Mouse (Mus musculus) liver, postnatal 0 days (tissue): Measurements from ENCODE around the gene Smyd3. TPM values are rescaled to one million over a fixed set of nuclear protein-coding genes. Genes with fewer than 3 reads are reported as not detected.
A peak's percentile ranks its signal among the peaks of the same experiment; 100 is the strongest.

Experiments used
- ATAC-seq: fragments of 200-750 bp; cut with Nextera tagmentation; 2 replicates; pipeline ENCODE4 v1.8.0; 2017; ENCODE audit warnings: mild to moderate bottlenecking, moderate library complexity
- DNase-seq: peaks from one replicate; pipeline ENCODE4 v3.0.0-alpha.2; 2016
- H3K27ac ChIP-seq: fragments of 300-500 bp; sonication (generic); 2 replicates; pipeline ENCODE4 v1.5.1; 2014; ENCODE audit warnings: antibody characterized with exemption, moderate library complexity, mild to moderate bottlenecking, low read depth
- H3K27me3 ChIP-seq: fragments of 300-500 bp; sonication (generic); 2 replicates; pipeline ENCODE4 v1.6.1; 2014; ENCODE audit warnings: low read length, control low read depth, mixed read lengths; ENCODE audit not compliant: insufficient read depth
- H3K36me3 ChIP-seq: fragments of 300-500 bp; sonication (generic); replicated peaks from 2 replicates; pipeline ENCODE4 v1.6.1; 2014; ENCODE audit warnings: mild to moderate bottlenecking, control low read depth, low read length, moderate library complexity, mixed read lengths; ENCODE audit not compliant: insufficient read depth
- H3K4me1 ChIP-seq: fragments of 300-500 bp; sonication (generic); 2 replicates; pipeline ENCODE4 v1.6.1; 2014; ENCODE audit warnings: antibody characterized with exemption, mild to moderate bottlenecking, control low read depth; ENCODE audit not compliant: insufficient read depth
- H3K4me2 ChIP-seq: fragments of 300-500 bp; sonication (generic); 2 replicates; pipeline ENCODE4 v1.6.1; 2014; ENCODE audit warnings: low read depth, mild to moderate bottlenecking, low read length, moderate library complexity, mixed read lengths
- H3K4me3 ChIP-seq: fragments of 300-500 bp; sonication (generic); 2 replicates; pipeline ENCODE4 v1.5.1; 2014; ENCODE audit warnings: low read depth, low read length
- H3K9ac ChIP-seq: fragments of 300-500 bp; sonication (generic); replicated peaks from 2 replicates; pipeline ENCODE4 v1.6.1; 2014; ENCODE audit warnings: mild to moderate bottlenecking, moderate library complexity
- H3K9me3 ChIP-seq: fragments of 300-500 bp; sonication (generic); 2 replicates; pipeline ENCODE4 v1.6.1; 2016; ENCODE audit warnings: mild to moderate bottlenecking, control low read depth, low read length, mixed read lengths
- CTCF ChIP-seq: sonication (generic); IDR thresholded peaks from 2 replicates; pipeline ENCODE4 v1.5.1; 2016; ENCODE audit warnings: antibody characterized with exemption, low read depth
- EP300 ChIP-seq: IDR thresholded peaks from 2 replicates; pipeline ENCODE4 v1.6.1; 2016; ENCODE audit warnings: antibody characterized with exemption, low read depth, mild to moderate bottlenecking
- WGBS: fragments of 180-500 bp; shearing (Covaris S2); extraction: QIAGEN DNeasy Blood & Tissue Kit; methylation state at CpG from one replicate; pipeline ENCODE4 v1.1.7; 2014; ENCODE audit not compliant: insufficient replicate concordance; 5-methylcytosine and 5-hydroxymethylcytosine counted together
- polyA plus RNA-seq: library from polyadenylated mRNA; unstranded; fragments of >200 nt; fragmentation: Nextera tagmentation; extraction: Ambion mirVana; gene quantifications from 2 replicates; pipeline ENCODE4 v1.2.1, GENCODE M21; 2015

Smyd3 gene
- polyA plus RNA-seq, 1 experiment from 2014 or later, result 5.1 TPM

DNA sequence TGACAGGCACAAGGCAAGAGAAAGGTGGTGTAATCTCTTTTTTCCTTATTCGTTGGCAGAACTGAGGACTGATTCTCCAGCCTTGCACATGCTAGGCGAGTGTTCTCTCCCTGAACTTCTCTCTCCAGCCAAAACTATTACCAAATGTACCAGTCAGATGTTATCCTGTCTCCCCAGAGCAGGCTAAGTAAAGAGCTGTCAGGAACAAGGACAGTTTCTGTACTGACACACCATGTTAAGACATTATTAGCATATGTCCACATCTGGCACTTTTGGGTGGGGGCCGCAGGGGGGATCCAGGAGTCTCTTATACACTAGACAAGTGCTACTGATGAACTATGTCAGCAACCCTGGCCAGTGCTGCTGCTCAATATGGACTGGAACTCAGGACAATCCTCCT, 39.1 kb upstream of the Smyd3 start:
- no peak for TF ChIP-seq CTCF
- TF ChIP-seq EP300, result no peak
- H3K27ac ChIP-seq, result no peak overlapping the region
- WGBS, result 73% methylated on average over 3 of the region's 3 CpGs
- no peaks in the 10 kb centered on the region for H3K9me3 ChIP-seq
- H3K36me3 ChIP-seq, result no peaks in the 10 kb centered on the region
- ATAC-seq (no peak), DNase-seq (no peak)
- no peak overlapping the region for H3K4me3 ChIP-seq
- H3K9ac ChIP-seq, result no peak overlapping the region
- H3K27me3 ChIP-seq, result no peaks in the 10 kb centered on the region
- no peak overlapping the region for H3K4me2 ChIP-seq
- peaks cover 27% of the 10 kb centered on the region for H3K4me1 ChIP-seq

DNA sequence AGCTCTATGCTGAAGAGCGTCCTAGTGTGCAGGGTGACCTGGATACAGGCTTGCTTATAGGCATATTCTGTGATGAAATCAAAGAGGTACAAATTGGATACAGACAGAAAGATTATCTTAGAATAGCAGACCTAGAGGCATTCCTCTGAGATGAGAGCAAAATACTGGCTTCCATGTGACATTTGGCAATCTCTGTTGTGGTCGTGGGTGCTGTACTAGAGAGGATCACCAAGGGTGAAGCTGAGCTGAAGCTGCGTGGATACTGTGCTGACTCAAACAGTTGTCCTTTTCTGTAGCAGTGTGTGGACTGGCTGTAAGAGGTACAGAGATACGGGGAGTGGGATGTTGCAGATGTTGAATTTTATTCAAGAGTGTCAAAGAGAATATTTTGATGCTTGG, 36.1 kb upstream of the Smyd3 start:
- H3K4me1 ChIP-seq, result peaks cover 41% of the 10 kb centered on the region
- peaks cover 2% of the 10 kb centered on the region; the same call in 1 of the 2 replicates for H3K36me3 ChIP-seq
- TF ChIP-seq CTCF, result no peak
- no peak overlapping the region for H3K4me2 ChIP-seq
- H3K27me3 ChIP-seq, result no peaks in the 10 kb centered on the region
- 63% methylated on average over 4 of the region's 4 CpGs for WGBS
- ATAC-seq (peak; percentile 32; the same call in 1 of the 2 replicates), DNase-seq (no peak)
- no peaks in the 10 kb centered on the region for H3K9me3 ChIP-seq
- peak overlapping the region; percentile 73; the same call in 1 of the 2 replicates for H3K27ac ChIP-seq
- H3K4me3 ChIP-seq, result no peak overlapping the region
- 0 out of 2 replicates have a peak overlapping the region, but pooled peaks have one; percentile 9 for H3K9ac ChIP-seq

DNA sequence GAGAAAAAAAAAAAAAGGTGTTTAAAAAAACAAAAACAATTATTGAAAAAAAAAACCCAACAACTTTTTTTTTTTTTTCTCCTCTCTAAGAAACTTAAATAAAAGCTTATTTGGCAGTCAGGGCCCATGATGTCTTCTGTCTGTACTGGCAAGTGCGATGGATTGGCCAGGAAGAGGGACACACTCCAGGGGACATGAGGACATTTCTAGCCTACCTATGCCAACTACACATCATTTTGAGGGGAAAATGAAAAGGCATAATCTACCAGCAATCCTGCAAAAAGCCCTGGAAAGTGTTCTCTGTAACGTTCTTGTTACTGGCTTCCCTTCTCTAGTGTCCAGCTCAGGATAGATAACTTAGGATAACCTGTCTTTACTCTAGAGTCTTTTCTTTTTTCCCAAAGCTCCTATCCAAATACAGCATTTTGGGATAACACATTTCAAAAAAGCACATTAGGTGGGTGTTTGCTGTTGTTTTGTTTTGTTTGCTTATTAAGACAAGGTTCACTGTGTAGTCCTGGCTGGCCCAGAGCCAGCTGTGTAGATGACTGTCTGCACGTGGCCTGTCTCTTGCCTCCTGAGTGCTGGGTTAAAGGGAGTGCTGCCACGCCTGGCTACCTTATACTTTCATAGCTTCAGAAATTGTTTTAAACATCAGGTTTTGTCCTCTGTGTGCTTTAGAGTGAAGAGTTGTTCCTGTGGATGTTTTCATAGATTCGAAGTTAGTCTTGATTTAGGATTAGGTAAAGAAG, 35.5 kb upstream of the Smyd3 start:
- 56% methylated on average over 5 of the region's 5 CpGs for WGBS
- Histone ChIP-seq H3K27ac (peak overlapping the region; percentile 73; the same call in 1 of the 2 replicates), H3K36me3 (peaks cover 2% of the 10 kb centered on the region; the same call in 1 of the 2 replicates), H3K4me1 (peaks cover 43% of the 10 kb centered on the region), H3K27me3 (no peaks in the 10 kb centered on the region), H3K9me3 (no peaks in the 10 kb centered on the region), H3K9ac (0 out of 2 replicates have a peak overlapping the region, but pooled peaks have one; percentile 9), H3K4me2 (no peak overlapping the region), H3K4me3 (no peak overlapping the region)
- peak; percentile 64 for DNase-seq
- peak; percentile 69 for ATAC-seq
- TF ChIP-seq EP300 (no peak), CTCF (no peak)

DNA sequence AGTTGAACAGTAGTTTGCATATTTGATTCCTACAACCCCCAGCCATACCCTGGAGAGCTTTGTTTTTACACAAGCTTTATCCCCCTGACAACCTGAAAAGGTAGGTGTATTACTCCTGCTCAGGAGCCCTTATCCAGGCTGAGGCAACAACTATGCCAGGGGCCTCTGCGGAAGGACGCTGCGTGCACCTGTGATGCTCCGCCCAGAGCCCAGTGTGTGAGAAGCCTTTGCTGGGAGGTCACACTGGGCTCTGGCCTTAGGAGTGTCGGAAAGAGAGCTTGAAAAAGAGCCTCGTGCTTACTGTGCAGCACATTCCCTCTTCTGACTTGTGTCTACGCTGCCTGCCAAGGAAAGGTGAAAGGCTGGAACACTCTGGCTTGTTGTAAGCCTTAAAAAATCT, 34.9 kb upstream of the Smyd3 start:
- peaks cover 45% of the 10 kb centered on the region for H3K4me1 ChIP-seq
- ATAC-seq (0 out of 2 replicates have a peak, but pooled peaks have one; percentile 22), DNase-seq (peak; percentile 33)
- H3K27ac ChIP-seq, result peak overlapping the region; percentile 73
- H3K36me3 ChIP-seq, result peaks cover 2% of the 10 kb centered on the region; the same call in 1 of the 2 replicates
- H3K4me3 ChIP-seq, result no peak overlapping the region
- WGBS, result 58% methylated on average over 7 of the region's 7 CpGs
- no peak for TF ChIP-seq EP300
- no peaks in the 10 kb centered on the region for H3K27me3 ChIP-seq
- no peak overlapping the region for H3K4me2 ChIP-seq
- H3K9ac ChIP-seq, result no peak overlapping the region
- no peaks in the 10 kb centered on the region for H3K9me3 ChIP-seq

DNA sequence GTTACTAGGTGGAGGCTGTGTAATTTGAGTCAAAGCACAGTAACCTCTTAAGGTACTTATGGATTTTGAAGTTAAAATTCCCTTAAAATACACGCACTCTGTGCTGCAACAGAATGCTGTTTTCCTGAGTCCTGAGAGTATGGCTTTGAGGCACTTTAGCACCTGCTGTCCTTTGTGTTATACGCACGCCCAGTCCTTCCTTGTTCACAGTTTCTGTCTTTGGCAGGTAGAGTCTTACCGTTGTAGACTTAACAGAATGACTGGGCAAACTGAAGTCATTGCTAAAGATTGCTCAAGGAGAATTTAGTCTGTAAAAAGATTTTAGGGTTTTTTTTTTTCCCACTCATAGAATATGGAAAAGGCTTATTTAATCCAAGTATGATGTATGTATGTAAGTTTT, 34.1 kb upstream of the Smyd3 start:
- Histone ChIP-seq H3K4me3 (no peak overlapping the region), H3K4me1 (peaks cover 45% of the 10 kb centered on the region), H3K9ac (0 out of 2 replicates have a peak overlapping the region, but pooled peaks have one; percentile 11), H3K4me2 (peak overlapping the region; percentile 47), H3K36me3 (peaks cover 2% of the 10 kb centered on the region; the same call in 1 of the 2 replicates), H3K9me3 (no peaks in the 10 kb centered on the region), H3K27ac (peak overlapping the region; percentile 73), H3K27me3 (no peaks in the 10 kb centered on the region)
- DNase-seq, result no peak
- TF ChIP-seq CTCF (no peak), EP300 (no peak)
- WGBS, result 61% methylated on average over 4 of the region's 4 CpGs
- no peak for ATAC-seq

DNA sequence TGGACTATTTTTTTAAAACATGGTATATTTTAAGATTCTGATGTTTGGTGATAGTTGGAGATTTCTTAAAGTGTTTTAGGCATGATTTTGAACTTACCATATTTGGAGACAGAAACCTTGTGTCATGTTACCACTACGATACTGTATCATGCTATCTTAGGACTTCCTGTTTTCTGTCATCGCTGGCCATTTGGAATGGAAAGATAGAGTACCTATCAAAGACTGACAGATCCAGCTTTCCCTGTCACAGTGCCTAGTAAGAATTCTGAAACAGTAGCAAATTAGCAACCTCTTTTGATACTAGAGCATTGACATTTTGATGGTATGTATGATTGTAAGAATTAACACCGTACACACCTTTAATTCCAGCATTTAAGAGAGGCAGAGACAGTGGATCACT, 33.5 kb upstream of the Smyd3 start:
- WGBS, result 39% methylated on average over 3 of the region's 3 CpGs
- peak; percentile 48 for ATAC-seq
- Histone ChIP-seq H3K4me2 (peak overlapping the region; percentile 47), H3K9me3 (no peaks in the 10 kb centered on the region), H3K27ac (peak overlapping the region; percentile 73; the same call in 1 of the 2 replicates), H3K36me3 (peaks cover 2% of the 10 kb centered on the region; the same call in 1 of the 2 replicates), H3K9ac (no peak overlapping the region), H3K27me3 (no peaks in the 10 kb centered on the region), H3K4me1 (peaks cover 45% of the 10 kb centered on the region), H3K4me3 (no peak overlapping the region)
- no peak for TF ChIP-seq CTCF
- peak; percentile 96 for TF ChIP-seq EP300
- DNase-seq, result no peak
